Mouse (Mus musculus) C2C12 (cell line): ENCODE data around the gene Zfhx3. TPM values are rescaled to one million over a fixed set of nuclear protein-coding genes. Genes with fewer than 3 reads are reported as not detected.

Experiments
- H3K27me3 ChIP-seq: one replicate; pipeline ENCODE4 v1.6.1; 2011; ENCODE audit not compliant: control insufficient read depth, insufficient read depth, insufficient read length
- H3K36me3 ChIP-seq: one replicate; pipeline ENCODE4 v1.6.1; 2011; ENCODE audit not compliant: control insufficient read depth, insufficient read depth
- H3K4me3 ChIP-seq: one replicate; pipeline ENCODE4 v1.5.1; 2011; ENCODE audit warnings: mild to moderate bottlenecking, control low read depth; ENCODE audit not compliant: poor library complexity, insufficient read depth, severe bottlenecking
- H3K79me2 ChIP-seq: one replicate; pipeline ENCODE4 v1.6.1; 2011; ENCODE audit not compliant: control insufficient read depth, insufficient read depth
- H3K79me3 ChIP-seq: one replicate; pipeline ENCODE4 v1.6.1; 2011; ENCODE audit warnings: low read depth, control low read depth
- H3ac ChIP-seq: one replicate; pipeline ENCODE3; 2011; ENCODE audit warnings: low read depth; ENCODE audit not compliant: control insufficient read depth, insufficient read length
- CEBPB ChIP-seq: IDR thresholded peaks from one replicate; pipeline ENCODE4 v1.6.1; 2011; ENCODE audit warnings: low read depth, mild to moderate bottlenecking, control low read depth, moderate library complexity
- CTCF ChIP-seq: IDR thresholded peaks from one replicate; pipeline ENCODE4 v1.5.1; 2011; ENCODE audit not compliant: control insufficient read depth, insufficient read depth, insufficient read length
- FOSL1 ChIP-seq: IDR thresholded peaks from one replicate; pipeline ENCODE4 v1.8.0; 2011; ENCODE audit warnings: mild to moderate bottlenecking, low read length; ENCODE audit not compliant: poor library complexity, insufficient read depth, severe bottlenecking
- MAX ChIP-seq: IDR thresholded peaks from one replicate; pipeline ENCODE4 v1.6.1; 2011; ENCODE audit warnings: mild to moderate bottlenecking, control low read depth
- MYOD1 ChIP-seq: IDR thresholded peaks from one replicate; pipeline ENCODE4 v1.6.1; 2011; ENCODE audit warnings: low read depth; ENCODE audit not compliant: control insufficient read depth, insufficient read length
- MYOG ChIP-seq: IDR thresholded peaks from one replicate; pipeline ENCODE4 v1.6.1; 2011; ENCODE audit not compliant: control insufficient read depth, insufficient read length; ENCODE audit errors: extremely low read depth
- USF1 ChIP-seq: IDR thresholded peaks from one replicate; pipeline ENCODE4 v1.6.1; 2011; ENCODE audit warnings: low read depth, mild to moderate bottlenecking, control low read depth, moderate library complexity
- polyA plus RNA-seq: library from polyadenylated mRNA; unstranded; fragments of >200 nt; fragmentation: generic; extraction: Trizol; gene quantifications from one replicate; pipeline ENCODE4 v1.2.1, GENCODE M21; 2012; ENCODE audit warnings: missing spikeins

The Zfhx3 gene
- polyA plus RNA-seq, 1 experiment: 4.3 TPM

GRCm38 (mm10) chr8:108708833-108709387 is 766.5 kb downstream of the Zfhx3 start:
- H3K4me3 ChIP-seq: no peak overlapping the region
- no peak overlapping the region for H3ac ChIP-seq
- H3K36me3 ChIP-seq: no peaks in the 10 kb centered on the region
- no peak for TF ChIP-seq CTCF
- no peak for TF ChIP-seq USF1
- no peak for TF ChIP-seq MYOD1
- TF ChIP-seq MYOG: no peak
- no peak for TF ChIP-seq FOSL1
- no peak for TF ChIP-seq CEBPB
- TF ChIP-seq MAX: no peak
- H3K79me2 ChIP-seq: peaks cover 74% of the 10 kb centered on the region
- H3K27me3 ChIP-seq: no peaks in the 10 kb centered on the region
- peaks cover 32% of the 10 kb centered on the region for H3K79me3 ChIP-seq

DNA sequence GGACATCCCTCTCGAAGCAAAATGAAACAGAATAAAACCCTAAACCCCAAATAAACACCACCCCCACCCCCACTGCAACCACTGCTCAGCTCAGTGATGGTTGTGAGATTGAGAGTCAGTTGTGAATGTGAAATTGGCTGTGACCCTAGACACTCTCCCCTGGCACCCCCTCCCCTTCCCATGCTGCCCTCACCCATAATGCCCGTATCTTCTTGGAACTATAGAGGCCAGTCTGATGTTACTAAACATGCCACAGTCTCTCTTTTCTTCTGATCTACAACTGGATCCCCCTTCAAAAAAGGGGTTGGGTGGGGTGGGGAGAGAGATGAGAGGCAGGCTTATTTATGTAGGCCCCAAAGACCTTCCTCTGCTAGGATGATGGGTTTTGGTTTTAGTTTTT is 767.0 kb downstream of the Zfhx3 start:
- Histone ChIP-seq H3K36me3 (no peaks in the 10 kb centered on the region), H3K79me2 (peaks cover 79% of the 10 kb centered on the region), H3ac (no peak overlapping the region), H3K4me3 (no peak overlapping the region), H3K27me3 (no peaks in the 10 kb centered on the region), H3K79me3 (peaks cover 34% of the 10 kb centered on the region)
- no peak for TF ChIP-seq MYOG

- Histone ChIP-seq H3K79me3 (peaks cover 33% of the 10 kb centered on the region), H3K4me3 (no peak overlapping the region), H3K79me2 (peaks cover 83% of the 10 kb centered on the region), H3K36me3 (no peaks in the 10 kb centered on the region), H3K27me3 (no peaks in the 10 kb centered on the region), H3ac (no peak overlapping the region)
- no peak for TF ChIP-seq FOSL1
- no peak for TF ChIP-seq MYOD1
Observed at GRCm38 (mm10) chr8:108709928-108710606, 767.6 kb downstream of the Zfhx3 start.

DNA sequence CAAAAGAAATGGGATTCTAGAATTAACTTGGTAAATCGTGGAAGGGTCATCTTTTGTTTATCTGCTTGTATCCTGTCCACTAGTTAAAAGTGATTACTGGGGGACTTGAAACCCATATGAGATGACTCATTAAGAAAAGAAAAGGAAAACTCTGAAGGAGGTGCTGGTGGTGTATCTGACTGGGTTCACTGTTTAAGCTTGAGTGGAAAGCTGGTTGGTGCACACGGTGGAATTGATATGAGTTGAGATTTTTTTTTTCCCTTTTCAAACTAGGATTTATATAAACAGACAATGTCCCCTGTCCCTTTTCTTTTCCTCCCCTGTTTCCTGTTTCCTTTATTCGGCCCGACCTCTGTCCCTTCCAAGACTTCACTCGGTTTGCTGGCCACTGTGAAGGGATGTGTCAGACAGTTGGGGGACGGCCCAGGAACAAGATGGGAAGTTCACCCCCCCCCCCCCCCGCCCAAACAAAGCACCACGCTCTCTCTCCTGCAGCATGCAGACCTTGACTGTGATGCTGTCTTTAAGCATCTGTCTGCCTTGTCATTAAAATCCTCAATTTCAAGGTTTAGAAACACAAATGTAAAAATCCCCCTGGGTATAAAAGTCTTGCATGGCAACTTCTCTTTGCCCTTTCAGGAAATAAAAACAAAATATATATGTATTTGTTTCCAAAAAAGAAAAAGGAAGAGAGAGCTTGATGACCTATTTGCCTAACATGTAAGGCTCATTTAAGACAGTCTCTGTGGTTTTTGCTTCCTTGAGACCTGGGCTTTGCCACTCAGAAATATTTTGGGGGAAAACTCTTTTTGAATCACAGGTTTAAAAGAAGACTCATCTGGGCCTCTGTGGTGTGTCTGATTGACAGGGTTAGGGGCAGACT is 768.4 kb downstream of the Zfhx3 start:
- peaks cover 32% of the 10 kb centered on the region for H3K79me3 ChIP-seq
- H3K79me2 ChIP-seq: peaks cover 83% of the 10 kb centered on the region
- TF ChIP-seq MYOG: no peak
- no peak for TF ChIP-seq CEBPB
- no peak for TF ChIP-seq FOSL1
- no peak for TF ChIP-seq MYOD1
- TF ChIP-seq USF1: no peak
- no peak for TF ChIP-seq CTCF
- TF ChIP-seq MAX: no peak
- no peak overlapping the region for H3K4me3 ChIP-seq
- H3ac ChIP-seq: no peak overlapping the region
- no peaks in the 10 kb centered on the region for H3K27me3 ChIP-seq
- H3K36me3 ChIP-seq: no peaks in the 10 kb centered on the region

GRCm38 (mm10) chr8:108711490-108711793 is 769.0 kb downstream of the Zfhx3 start:
- TF ChIP-seq CTCF (no peak), MAX (no peak), MYOD1 (no peak), USF1 (no peak), FOSL1 (no peak), MYOG (no peak), CEBPB (no peak)
- no peak overlapping the region for H3K4me3 ChIP-seq
- H3K79me2 ChIP-seq: peaks cover 85% of the 10 kb centered on the region
- no peak overlapping the region for H3ac ChIP-seq
- no peaks in the 10 kb centered on the region for H3K36me3 ChIP-seq
- H3K27me3 ChIP-seq: no peaks in the 10 kb centered on the region
- H3K79me3 ChIP-seq: peaks cover 35% of the 10 kb centered on the region

DNA sequence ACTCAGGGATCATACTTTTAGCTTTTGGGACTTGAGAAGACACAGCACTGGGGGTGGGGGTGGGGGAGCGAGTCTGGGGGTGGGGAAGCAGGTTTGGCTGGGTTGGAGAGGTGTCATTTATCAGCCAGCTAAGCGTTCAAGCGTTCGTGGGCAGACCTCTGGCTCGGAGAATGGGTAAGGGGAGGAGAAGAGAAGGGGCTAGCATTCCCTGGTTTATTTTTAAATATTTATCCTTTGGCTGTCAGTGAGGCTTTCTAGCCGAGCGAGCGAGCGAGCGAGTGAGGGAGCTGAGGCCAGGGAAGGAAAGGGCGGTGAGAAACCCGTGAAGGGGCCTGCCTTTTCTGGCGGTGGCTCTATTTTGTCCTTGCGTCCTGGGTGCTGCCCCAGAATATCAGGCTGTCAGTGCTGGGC is 769.6 kb downstream of the Zfhx3 start:
- H3ac ChIP-seq: no peak overlapping the region
- H3K79me3 ChIP-seq: peaks cover 39% of the 10 kb centered on the region
- H3K79me2 ChIP-seq: peaks cover 91% of the 10 kb centered on the region
- H3K27me3 ChIP-seq: no peaks in the 10 kb centered on the region
- H3K36me3 ChIP-seq: no peaks in the 10 kb centered on the region
- no peak overlapping the region for H3K4me3 ChIP-seq
- TF ChIP-seq MAX: no peak
- no peak for TF ChIP-seq MYOG
- TF ChIP-seq MYOD1: no peak
- TF ChIP-seq CEBPB: no peak
- TF ChIP-seq FOSL1: no peak
- TF ChIP-seq USF1: no peak
